Mouse (Mus musculus): Measurements from ENCODE around the gene Gm21964. TPM values are rescaled to one million over a fixed set of nuclear protein-coding genes. Genes with fewer than 3 reads are reported as not detected.
A peak's percentile ranks its signal among the peaks of the same experiment; 100 is the strongest.

Gene Gm21964
- polyA plus RNA-seq, 1 experiment from 2014 or later, result not detected

- Histone ChIP-seq H3K27ac (replicated peaks) (no peak overlapping the region), H3K4me1 (no peaks in the 10 kb centered on the region), H3K27me3 (no peaks in the 10 kb centered on the region), H3K4me2 (replicated peaks) (no peak overlapping the region), H3K9ac (replicated peaks) (no peak overlapping the region), H3K4me3 (no peak overlapping the region), H3K9me3 (peaks cover 14% of the 10 kb centered on the region), H3K36me3 (peaks cover 35% of the 10 kb centered on the region)
- ATAC-seq (ENCODE audit: low FRiP score, low read depth), result no peak
- 62% methylated on average over 1 of the region's 1 CpGs for WGBS
Measured at GRCm38 (mm10) chr8:110091869-110092268, 9.1 kb upstream of the Gm21964 start.

DNA sequence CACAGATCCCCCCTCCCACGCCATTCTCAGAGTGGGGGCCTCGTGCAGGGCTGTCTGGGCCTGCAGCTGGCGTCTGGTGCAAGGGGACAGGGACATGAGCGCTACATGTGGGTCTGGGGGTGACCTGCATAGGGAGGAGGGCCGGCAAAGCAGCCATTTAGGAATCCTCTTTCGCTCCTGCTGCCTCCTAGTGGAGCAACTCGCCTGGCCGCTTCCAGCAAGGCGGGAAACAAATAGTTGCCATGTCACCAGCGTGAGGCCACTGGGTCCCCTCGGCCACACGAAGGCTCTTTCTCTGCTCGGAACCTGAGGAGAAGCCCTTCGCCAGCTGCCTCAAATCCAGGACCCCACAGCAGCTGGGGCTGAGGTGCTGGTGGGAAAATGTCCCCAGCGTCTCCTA is 669 bp downstream of the Gm21964 start:
- Histone ChIP-seq H3K4me1 (no peaks in the 10 kb centered on the region), H3K4me3 (no peak overlapping the region), H3K4me2 (replicated peaks) (no peak overlapping the region), H3K9ac (replicated peaks) (no peak overlapping the region), H3K36me3 (no peaks in the 10 kb centered on the region), H3K27me3 (no peaks in the 10 kb centered on the region), H3K27ac (replicated peaks) (no peak overlapping the region), H3K9me3 (no peaks in the 10 kb centered on the region)
- WGBS, result 91% methylated on average over 15 of the region's 15 CpGs
- no peak for ATAC-seq (ENCODE audit: low FRiP score, low read depth)

DNA sequence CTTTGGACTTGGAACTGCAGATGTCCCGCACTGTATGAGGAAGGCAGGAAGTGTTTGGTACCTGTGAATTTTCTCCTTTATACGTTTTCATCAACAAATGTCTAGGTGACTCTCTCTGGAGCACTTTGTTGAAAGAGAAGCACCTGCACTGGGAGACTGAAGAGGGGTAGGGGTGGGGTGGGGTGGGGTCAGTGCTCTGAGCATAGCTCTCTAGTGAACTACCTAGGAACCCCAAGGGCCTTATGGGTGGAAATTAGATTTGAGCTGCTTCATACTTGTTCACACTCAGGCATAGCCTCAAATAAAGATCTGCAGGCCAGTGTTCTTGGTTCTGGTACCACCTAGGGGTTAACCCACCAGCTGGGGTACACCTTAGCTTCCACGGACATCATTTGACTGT is 1.6 kb downstream of the Gm21964 start, which contains the start of gene Gm17720:
TSS of gene Gm17720 (minus strand) at position 101 of the 400 bp plus-strand sequence.
- no peak within 1 kb of the TSS for H3K27ac ChIP-seq (replicated peaks)
- H3K4me2 ChIP-seq (replicated peaks), result no peak within 1 kb of the TSS
- no peaks in the 10 kb centered on the region for H3K27me3 ChIP-seq
- no peak within 1 kb of the TSS for H3K4me3 ChIP-seq
- ATAC-seq (ENCODE audit: low FRiP score, low read depth), result no peak
- no peaks in the 10 kb centered on the region for H3K9me3 ChIP-seq
- H3K36me3 ChIP-seq, result no peaks in the 10 kb centered on the region
- WGBS, result 88% methylated on average over 3 of the region's 3 CpGs
- H3K9ac ChIP-seq (replicated peaks), result no peak within 1 kb of the TSS
- H3K4me1 ChIP-seq, result no peaks in the 10 kb centered on the region

GRCm38 (mm10) chr8:110119715-110120114 is 18.7 kb downstream of the Gm21964 start:
- H3K9me3 ChIP-seq, result no peaks in the 10 kb centered on the region
- no peak overlapping the region for H3K4me2 ChIP-seq (replicated peaks)
- H3K4me3 ChIP-seq, result no peak overlapping the region
- H3K9ac ChIP-seq (replicated peaks), result no peak overlapping the region
- ATAC-seq (ENCODE audit: low FRiP score, low read depth), result no peak
- no peak overlapping the region for H3K27ac ChIP-seq (replicated peaks)
- H3K4me1 ChIP-seq, result no peaks in the 10 kb centered on the region
- 40% methylated on average over 6 of the region's 6 CpGs for WGBS
- no peaks in the 10 kb centered on the region for H3K36me3 ChIP-seq
- 0 out of 2 replicates have a peak, but pooled peaks cover 3% of the 10 kb centered on the region for H3K27me3 ChIP-seq

GRCm38 (mm10) chr8:110130537-110130936 is 29.5 kb downstream of the Gm21964 start:
- H3K9me3 ChIP-seq, result no peaks in the 10 kb centered on the region
- H3K36me3 ChIP-seq, result no peaks in the 10 kb centered on the region
- H3K4me2 ChIP-seq (replicated peaks), result 0 out of 2 replicates have a peak overlapping the region, but pooled peaks have one; percentile 17
- H3K9ac ChIP-seq (replicated peaks), result no peak overlapping the region
- H3K4me3 ChIP-seq, result no peak overlapping the region
- WGBS, result 27% methylated on average over 13 of the region's 13 CpGs
- H3K4me1 ChIP-seq, result no peaks in the 10 kb centered on the region
- peaks cover 3% of the 10 kb centered on the region; the same call in 1 of the 2 replicates for H3K27me3 ChIP-seq
- no peak overlapping the region for H3K27ac ChIP-seq (replicated peaks)
- no peak for ATAC-seq (ENCODE audit: low FRiP score, low read depth)

- H3K9ac ChIP-seq (replicated peaks), result no peak overlapping the region
- WGBS, result 94% methylated on average over 8 of the region's 8 CpGs
- no peaks in the 10 kb centered on the region for H3K27me3 ChIP-seq
- no peaks in the 10 kb centered on the region for H3K36me3 ChIP-seq
- H3K27ac ChIP-seq (replicated peaks), result no peak overlapping the region
- ATAC-seq (ENCODE audit: low FRiP score, low read depth), result no peak
- H3K9me3 ChIP-seq, result no peaks in the 10 kb centered on the region
- H3K4me3 ChIP-seq, result no peak overlapping the region
- no peak overlapping the region for H3K4me2 ChIP-seq (replicated peaks)
- no peaks in the 10 kb centered on the region for H3K4me1 ChIP-seq
Measured at GRCm38 (mm10) chr8:110134236-110134635, 33.2 kb downstream of the Gm21964 start.

DNA sequence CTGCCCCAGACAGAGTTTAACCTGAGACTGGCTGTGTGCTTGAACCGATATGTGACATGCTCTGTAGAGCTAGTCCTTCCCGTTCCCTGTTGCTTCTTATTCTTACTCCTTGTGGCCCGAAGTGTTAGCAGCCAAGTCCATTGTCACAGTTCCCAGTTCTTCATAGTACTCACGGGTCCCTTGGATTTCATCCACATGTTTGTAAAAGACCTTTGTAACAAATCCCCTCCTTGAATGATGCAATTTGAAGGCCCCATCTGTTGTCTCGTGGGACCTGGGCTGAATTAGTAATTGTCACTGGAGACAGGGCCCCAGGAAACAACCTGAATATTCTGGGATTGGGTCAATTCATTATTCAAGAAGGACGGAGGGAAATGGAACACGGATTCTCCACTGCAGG is 34.5 kb downstream of the Gm21964 start:
- H3K4me2 ChIP-seq (replicated peaks), result no peak overlapping the region
- H3K9me3 ChIP-seq, result no peaks in the 10 kb centered on the region

DNA sequence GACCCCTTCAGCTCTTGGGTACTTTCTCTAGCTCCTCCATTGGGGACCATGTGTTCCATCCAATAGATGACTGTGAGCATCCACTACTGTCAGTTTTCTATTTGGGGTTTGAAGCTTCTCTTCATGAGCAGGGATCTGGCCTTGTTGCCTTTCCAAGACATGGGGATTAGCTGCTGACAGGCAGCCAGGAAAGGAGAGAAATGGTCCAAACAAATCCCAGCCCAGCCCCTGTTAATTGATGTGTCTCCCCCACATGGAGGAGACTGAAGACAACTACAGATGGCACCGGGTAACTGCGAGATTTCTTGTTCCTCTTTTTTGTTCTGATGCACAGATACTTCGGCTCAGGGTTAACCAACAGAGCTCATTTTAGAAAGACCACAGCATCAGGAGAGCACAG is 39.1 kb downstream of the Gm21964 start:
- no peak overlapping the region for H3K4me3 ChIP-seq
- 73% methylated on average over 3 of the region's 3 CpGs for WGBS
- H3K36me3 ChIP-seq, result no peaks in the 10 kb centered on the region
- no peaks in the 10 kb centered on the region for H3K9me3 ChIP-seq
- H3K4me2 ChIP-seq (replicated peaks), result no peak overlapping the region
- no peak overlapping the region for H3K9ac ChIP-seq (replicated peaks)
- no peak overlapping the region for H3K27ac ChIP-seq (replicated peaks)
- ATAC-seq (ENCODE audit: low FRiP score, low read depth), result no peak
- no peaks in the 10 kb centered on the region for H3K4me1 ChIP-seq
- H3K27me3 ChIP-seq, result peaks cover 4% of the 10 kb centered on the region; the same call in 1 of the 2 replicates

More for the DNA sequence above, 34.5 kb downstream of the Gm21964 start:
- Histone ChIP-seq H3K4me3 (no peak overlapping the region), H3K27me3 (no peaks in the 10 kb centered on the region), H3K27ac (replicated peaks) (no peak overlapping the region), H3K4me1 (no peaks in the 10 kb centered on the region), H3K9ac (replicated peaks) (no peak overlapping the region), H3K36me3 (no peaks in the 10 kb centered on the region)
- 70% methylated on average over 7 of the region's 7 CpGs for WGBS
- ATAC-seq (ENCODE audit: low FRiP score, low read depth), result no peak

DNA sequence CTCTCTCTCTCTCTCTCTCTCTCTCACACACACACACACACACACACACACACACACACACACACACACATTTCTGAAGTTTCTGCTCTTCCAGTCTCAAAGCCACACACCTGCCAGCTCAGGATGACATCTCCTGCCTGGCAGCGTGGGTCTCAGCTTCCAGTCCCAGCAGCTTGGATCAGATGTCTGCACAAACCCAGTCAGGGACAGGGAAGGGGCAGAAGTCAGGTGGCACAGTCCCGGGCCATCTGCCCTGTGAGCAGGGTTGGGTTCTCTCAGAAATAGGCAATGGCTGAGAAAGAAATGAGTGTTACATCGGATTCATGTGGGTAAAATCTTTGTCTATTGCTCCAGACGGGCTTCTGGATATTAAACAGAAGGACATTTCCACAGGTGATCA is 39.8 kb downstream of the Gm21964 start:
- Histone ChIP-seq H3K27me3 (peaks cover 4% of the 10 kb centered on the region; the same call in 1 of the 2 replicates), H3K9ac (replicated peaks) (no peak overlapping the region), H3K36me3 (no peaks in the 10 kb centered on the region), H3K4me1 (no peaks in the 10 kb centered on the region), H3K4me2 (replicated peaks) (no peak overlapping the region), H3K4me3 (no peak overlapping the region), H3K9me3 (no peaks in the 10 kb centered on the region), H3K27ac (replicated peaks) (no peak overlapping the region)
- WGBS, result 72% methylated on average over 4 of the region's 4 CpGs
- ATAC-seq (ENCODE audit: low FRiP score, low read depth), result no peak

DNA sequence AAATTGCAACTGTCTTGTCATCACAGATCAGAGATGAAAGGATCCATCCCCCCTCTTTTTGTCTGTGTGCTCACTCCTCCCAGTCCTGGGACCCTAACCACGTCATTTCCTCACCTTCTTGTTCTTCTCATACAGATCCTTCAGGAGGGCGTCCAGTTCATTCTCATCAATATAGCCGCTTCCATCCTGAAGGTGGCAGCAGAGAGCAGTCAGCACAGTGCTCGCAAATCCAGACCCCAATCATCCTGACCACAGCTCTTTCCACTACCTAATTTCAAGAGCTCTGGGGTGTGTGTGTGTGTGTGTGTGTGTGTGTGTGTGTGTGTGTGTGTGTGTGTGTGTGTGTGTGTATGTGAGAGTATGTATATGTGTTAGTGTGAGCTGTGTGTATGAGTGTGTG is 44.5 kb downstream of the Gm21964 start:
- H3K27ac ChIP-seq (replicated peaks), result no peak overlapping the region
- H3K4me1 ChIP-seq, result no peaks in the 10 kb centered on the region
- ATAC-seq (ENCODE audit: low FRiP score, low read depth), result no peak
- H3K9ac ChIP-seq (replicated peaks), result no peak overlapping the region
- no peaks in the 10 kb centered on the region for H3K36me3 ChIP-seq
- 0% methylated on average over 4 of the region's 4 CpGs for WGBS
- no peaks in the 10 kb centered on the region for H3K9me3 ChIP-seq
- peaks cover 4% of the 10 kb centered on the region; the same call in 1 of the 2 replicates for H3K27me3 ChIP-seq
- H3K4me3 ChIP-seq, result no peak overlapping the region
- H3K4me2 ChIP-seq (replicated peaks), result no peak overlapping the region

- Histone ChIP-seq H3K36me3 (no peaks in the 10 kb centered on the region), H3K4me1 (no peaks in the 10 kb centered on the region), H3K4me2 (replicated peaks) (no peak overlapping the region), H3K27ac (replicated peaks) (no peak overlapping the region), H3K9ac (replicated peaks) (no peak overlapping the region), H3K9me3 (no peaks in the 10 kb centered on the region), H3K27me3 (no peaks in the 10 kb centered on the region), H3K4me3 (no peak overlapping the region)
- WGBS, result 75% methylated on average over 6 of the region's 6 CpGs
- ATAC-seq (ENCODE audit: low FRiP score, low read depth), result no peak
Measured at GRCm38 (mm10) chr8:110152951-110153350, 51.9 kb downstream of the Gm21964 start.

Data from midbrain, embryonic 12.5 days (tissue).